Mouse (Mus musculus): Measurements from ENCODE around the gene Epo. TPM values are rescaled to one million over a fixed set of nuclear protein-coding genes. Genes with fewer than 3 reads are reported as not detected.
A peak's percentile ranks its signal among the peaks of the same experiment; 100 is the strongest.

Epo gene
- polyA plus RNA-seq (2015; fragmentation: Nextera tagmentation; extraction: Ambion mirVana), result 0.55 and 0.66 TPM in 2 replicates

GRCm38 (mm10) chr5:137533117-137533827 is at the start of gene Epo, which contains the start of gene Gnb2:
Gene Epo, minus strand, starts transcription at chr5:137533242.
Gene Gnb2, minus strand, starts transcription at chr5:137533510.
- no peaks in the 10 kb centered on the region for H3K9me3 ChIP-seq
- H3K4me3 ChIP-seq, result peak within 1 kb of the TSS; percentile 87
- peak; percentile 72 for ATAC-seq (ENCODE audit: borderline replicate concordance, extremely low read depth, low FRiP score, low TSS enrichment)
- H3K27me3 ChIP-seq, result no peaks in the 10 kb centered on the region
- peak within 1 kb of the TSS; percentile 84 for H3K9ac ChIP-seq
- H3K36me3 ChIP-seq, result peaks cover 20% of the 10 kb centered on the region
- peak within 1 kb of the TSS; percentile 96 for H3K4me2 ChIP-seq
- H3K27ac ChIP-seq, result peak within 1 kb of the TSS; percentile 94
- H3K4me1 ChIP-seq, result peaks cover 16% of the 10 kb centered on the region; the same call in 1 of the 2 replicates
- under 1% methylated on average over 40 of the region's 40 CpGs for WGBS

DNA sequence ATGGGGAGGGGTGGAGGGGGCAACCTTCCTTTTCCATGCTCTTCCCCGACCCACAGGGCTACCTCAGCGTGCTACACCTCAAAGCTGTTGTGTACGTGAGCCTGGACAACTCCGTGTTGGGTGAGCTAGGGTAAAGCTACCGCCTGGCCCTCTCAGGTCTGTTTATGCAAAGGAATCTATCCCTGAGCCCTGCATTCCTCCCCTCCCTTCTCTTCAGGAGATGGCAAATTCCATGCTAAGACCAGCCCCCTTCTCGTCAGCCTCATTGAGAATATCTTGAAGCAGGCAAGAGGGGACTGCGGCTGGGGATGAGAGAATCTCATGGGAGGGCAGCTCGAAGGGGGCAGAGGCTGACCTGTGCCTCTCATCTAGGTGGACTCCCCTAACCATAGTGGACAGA is 49.7 kb upstream of the Epo start:
- WGBS, result 23% methylated on average over 8 of the region's 8 CpGs

GRCm38 (mm10) chr5:137580246-137580645 is 47.2 kb upstream of the Epo start:
- Histone ChIP-seq H3K4me3 (no peak overlapping the region), H3K27ac (no peak overlapping the region), H3K36me3 (no peaks in the 10 kb centered on the region), H3K4me2 (no peak overlapping the region), H3K9ac (no peak overlapping the region), H3K9me3 (no peaks in the 10 kb centered on the region), H3K27me3 (peaks cover 19% of the 10 kb centered on the region; the same call in 1 of the 2 replicates), H3K4me1 (peaks cover 11% of the 10 kb centered on the region)
- no peak for ATAC-seq (ENCODE audit: borderline replicate concordance, extremely low read depth, low FRiP score, low TSS enrichment)
- 65% methylated on average over 6 of the region's 6 CpGs for WGBS

More for the DNA sequence above, 49.7 kb upstream of the Epo start:
- Histone ChIP-seq H3K4me3 (no peak overlapping the region), H3K4me2 (peak overlapping the region; percentile 65; the same call in 1 of the 2 replicates), H3K9me3 (no peaks in the 10 kb centered on the region), H3K27me3 (peaks cover 19% of the 10 kb centered on the region; the same call in 1 of the 2 replicates), H3K27ac (no peak overlapping the region), H3K36me3 (no peaks in the 10 kb centered on the region), H3K9ac (no peak overlapping the region), H3K4me1 (peaks cover 11% of the 10 kb centered on the region)
- ATAC-seq (ENCODE audit: borderline replicate concordance, extremely low read depth, low FRiP score, low TSS enrichment), result no peak

DNA sequence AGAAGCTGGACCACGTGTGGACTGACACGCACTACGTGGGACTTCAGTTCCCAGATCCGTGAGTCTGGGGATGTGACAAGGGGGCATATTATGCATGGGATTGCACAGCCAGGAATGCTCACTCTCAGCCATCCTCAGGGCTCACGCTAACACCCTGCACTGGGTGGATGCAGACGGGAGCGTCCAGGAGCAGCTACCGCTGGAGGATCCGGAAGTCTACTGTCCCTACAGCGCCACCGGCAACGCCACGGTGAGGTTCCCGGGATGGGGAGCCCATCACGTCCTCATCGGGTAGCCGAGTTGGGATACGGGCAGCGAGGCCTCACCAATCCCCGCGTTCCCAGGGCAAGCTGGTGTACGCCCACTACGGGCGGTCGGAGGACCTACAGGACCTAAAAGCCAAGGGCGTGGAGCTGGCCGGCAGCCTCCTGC is 41.4 kb upstream of the Epo start:
- peak overlapping the region; percentile 50 for H3K4me2 ChIP-seq
- H3K9me3 ChIP-seq, result no peaks in the 10 kb centered on the region
- H3K9ac ChIP-seq, result no peak overlapping the region
- 6% methylated on average over 27 of the region's 27 CpGs for WGBS
- no peak overlapping the region for H3K27ac ChIP-seq
- H3K4me3 ChIP-seq, result peak overlapping the region; percentile 15
- H3K4me1 ChIP-seq, result 0 out of 2 replicates have a peak, but pooled peaks cover 3% of the 10 kb centered on the region
- H3K27me3 ChIP-seq, result peaks cover 7% of the 10 kb centered on the region
- ATAC-seq (ENCODE audit: borderline replicate concordance, extremely low read depth, low FRiP score, low TSS enrichment), result no peak
- H3K36me3 ChIP-seq, result no peaks in the 10 kb centered on the region

GRCm38 (mm10) chr5:137570691-137571586 is 37.9 kb upstream of the Epo start:
- ATAC-seq (ENCODE audit: borderline replicate concordance, extremely low read depth, low FRiP score, low TSS enrichment), result peak; percentile 48; the same call in 1 of the 2 replicates
- H3K36me3 ChIP-seq, result no peaks in the 10 kb centered on the region
- H3K27me3 ChIP-seq, result peaks cover 7% of the 10 kb centered on the region
- WGBS, result 68% methylated on average over 17 of the region's 17 CpGs
- no peak overlapping the region for H3K4me2 ChIP-seq
- H3K9me3 ChIP-seq, result no peaks in the 10 kb centered on the region
- H3K27ac ChIP-seq, result no peak overlapping the region
- H3K4me1 ChIP-seq, result 0 out of 2 replicates have a peak, but pooled peaks cover 9% of the 10 kb centered on the region
- H3K9ac ChIP-seq, result no peak overlapping the region
- no peak overlapping the region for H3K4me3 ChIP-seq

- Histone ChIP-seq H3K36me3 (no peaks in the 10 kb centered on the region), H3K9ac (no peak overlapping the region), H3K4me1 (0 out of 2 replicates have a peak, but pooled peaks cover 9% of the 10 kb centered on the region), H3K27ac (no peak overlapping the region), H3K4me3 (no peak overlapping the region), H3K27me3 (peaks cover 7% of the 10 kb centered on the region), H3K4me2 (no peak overlapping the region), H3K9me3 (no peaks in the 10 kb centered on the region)
- no peak for ATAC-seq (ENCODE audit: borderline replicate concordance, extremely low read depth, low FRiP score, low TSS enrichment)
- WGBS, result 43% methylated on average over 7 of the region's 7 CpGs
Observed at GRCm38 (mm10) chr5:137570181-137570580, 37.1 kb upstream of the Epo start.

GRCm38 (mm10) chr5:137569665-137570064 is 36.6 kb upstream of the Epo start, which contains the start of gene Tfr2:
Gene Tfr2, plus strand, starts transcription at chr5:137569840.
- H3K4me1 ChIP-seq, result 0 out of 2 replicates have a peak, but pooled peaks cover 9% of the 10 kb centered on the region
- no peaks in the 10 kb centered on the region for H3K36me3 ChIP-seq
- no peaks in the 10 kb centered on the region for H3K9me3 ChIP-seq
- ATAC-seq (ENCODE audit: borderline replicate concordance, extremely low read depth, low FRiP score, low TSS enrichment), result peak; percentile 63; the same call in 1 of the 2 replicates
- no peak within 1 kb of the TSS for H3K9ac ChIP-seq
- WGBS, result 24% methylated on average over 9 of the region's 9 CpGs
- peaks cover 7% of the 10 kb centered on the region for H3K27me3 ChIP-seq
- no peak within 1 kb of the TSS for H3K27ac ChIP-seq
- H3K4me3 ChIP-seq, result no peak within 1 kb of the TSS
- H3K4me2 ChIP-seq, result 0 out of 2 replicates have a peak within 1 kb of the TSS, but pooled peaks have one; percentile 4

DNA sequence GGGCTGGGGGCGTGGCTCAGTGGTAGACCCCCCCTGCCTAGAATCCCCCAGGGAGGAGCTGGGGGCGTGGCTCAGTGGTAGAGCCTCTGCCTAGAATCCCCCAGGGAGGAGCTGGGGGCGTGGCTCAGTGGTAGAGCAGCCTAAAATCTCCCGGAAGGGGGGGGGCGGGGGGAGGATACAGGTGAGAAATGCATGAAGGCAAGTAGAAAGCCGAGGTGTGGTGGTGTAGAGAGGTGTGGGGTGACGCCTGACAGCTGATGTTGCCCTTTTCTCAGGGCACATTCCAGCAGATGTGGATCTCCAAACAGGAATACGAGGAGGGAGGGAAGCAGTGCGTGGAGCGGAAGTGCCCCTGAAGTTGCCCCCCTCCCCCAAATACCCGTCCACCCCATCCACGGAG is 36.0 kb upstream of the Epo start:
- ATAC-seq (ENCODE audit: borderline replicate concordance, extremely low read depth, low FRiP score, low TSS enrichment), result no peak
- Histone ChIP-seq H3K4me3 (no peak overlapping the region), H3K27ac (no peak overlapping the region), H3K36me3 (no peaks in the 10 kb centered on the region), H3K9ac (no peak overlapping the region), H3K9me3 (no peaks in the 10 kb centered on the region), H3K4me1 (0 out of 2 replicates have a peak, but pooled peaks cover 9% of the 10 kb centered on the region), H3K4me2 (0 out of 2 replicates have a peak overlapping the region, but pooled peaks have one; percentile 4), H3K27me3 (peaks cover 3% of the 10 kb centered on the region)
- WGBS, result 54% methylated on average over 12 of the region's 12 CpGs

GRCm38 (mm10) chr5:137568223-137568798 is 35.3 kb upstream of the Epo start:
- WGBS, result 73% methylated on average over 8 of the region's 8 CpGs
- no peaks in the 10 kb centered on the region for H3K27me3 ChIP-seq
- no peak for ATAC-seq (ENCODE audit: borderline replicate concordance, extremely low read depth, low FRiP score, low TSS enrichment)
- H3K27ac ChIP-seq, result no peak overlapping the region
- no peak overlapping the region for H3K4me2 ChIP-seq
- no peak overlapping the region for H3K9ac ChIP-seq
- no peaks in the 10 kb centered on the region for H3K36me3 ChIP-seq
- H3K4me3 ChIP-seq, result no peak overlapping the region
- no peaks in the 10 kb centered on the region for H3K9me3 ChIP-seq
- 0 out of 2 replicates have a peak, but pooled peaks cover 9% of the 10 kb centered on the region for H3K4me1 ChIP-seq

DNA sequence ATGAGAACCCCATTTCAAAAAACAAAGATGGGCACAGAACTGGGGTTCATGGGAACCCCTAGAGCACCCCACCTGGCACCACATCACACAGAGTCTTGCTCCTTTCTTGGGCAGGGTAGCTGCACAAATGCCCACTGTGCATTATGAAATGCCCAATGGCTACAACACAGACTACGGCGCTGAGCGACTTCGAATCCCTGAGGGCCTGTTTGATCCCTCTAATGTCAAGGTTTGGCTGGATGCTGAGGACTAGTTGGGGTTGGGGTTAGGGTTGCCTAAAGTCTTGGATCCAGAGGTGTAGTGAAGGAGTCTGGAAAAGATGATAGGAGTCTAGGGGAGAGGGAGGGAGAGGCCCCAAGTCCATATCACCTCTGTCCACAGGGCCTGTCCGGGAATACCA is 33.4 kb upstream of the Epo start:
- Histone ChIP-seq H3K4me1 (0 out of 2 replicates have a peak, but pooled peaks cover 9% of the 10 kb centered on the region), H3K9ac (no peak overlapping the region)
- WGBS, result 94% methylated on average over 5 of the region's 5 CpGs

DNA sequence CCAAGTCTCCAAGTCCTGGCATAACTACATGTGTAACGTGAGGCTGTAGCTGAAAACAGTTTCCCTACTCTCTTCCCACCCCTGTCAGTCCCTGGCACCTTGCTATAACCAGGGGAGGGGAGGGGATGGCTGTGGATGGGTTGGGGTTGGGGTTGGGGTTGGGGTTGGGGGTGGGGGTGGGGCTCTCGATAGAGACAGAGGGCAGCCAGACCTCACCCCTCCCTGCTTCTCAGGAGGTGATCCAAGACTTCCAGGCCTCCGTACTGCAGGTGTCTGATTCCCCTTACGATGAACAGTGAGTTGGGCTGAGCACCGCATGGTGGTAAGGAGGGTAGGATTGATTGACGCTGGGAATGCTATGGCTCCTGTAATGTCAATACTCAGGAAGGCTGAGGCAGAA is 32.7 kb upstream of the Epo start:
- no peak for ATAC-seq (ENCODE audit: borderline replicate concordance, extremely low read depth, low FRiP score, low TSS enrichment)
- Histone ChIP-seq H3K4me1 (0 out of 2 replicates have a peak, but pooled peaks cover 9% of the 10 kb centered on the region), H3K27ac (no peak overlapping the region), H3K36me3 (no peaks in the 10 kb centered on the region), H3K27me3 (no peaks in the 10 kb centered on the region), H3K9ac (no peak overlapping the region), H3K4me2 (no peak overlapping the region), H3K9me3 (no peaks in the 10 kb centered on the region), H3K4me3 (no peak overlapping the region)
- WGBS, result 64% methylated on average over 6 of the region's 6 CpGs

More for the DNA sequence above, 33.4 kb upstream of the Epo start:
- ATAC-seq (ENCODE audit: borderline replicate concordance, extremely low read depth, low FRiP score, low TSS enrichment), result no peak
- Histone ChIP-seq H3K4me3 (no peak overlapping the region), H3K9me3 (no peaks in the 10 kb centered on the region), H3K27ac (no peak overlapping the region), H3K4me2 (no peak overlapping the region), H3K36me3 (no peaks in the 10 kb centered on the region), H3K27me3 (no peaks in the 10 kb centered on the region)

Data from lung, embryonic 15.5 days (tissue).